Mouse (Mus musculus) heart, postnatal 0 days (tissue): ENCODE measurements around the gene Il25.

ENCODE experiments used
- CTCF ChIP-seq: IDR thresholded peaks from 2 replicates; pipeline ENCODE4 v1.5.1; 2016; ENCODE audit warnings: antibody characterized with exemption, control low read depth, low read depth
- EP300 ChIP-seq: IDR thresholded peaks from 2 replicates; pipeline ENCODE4 v1.6.1; 2016; ENCODE audit warnings: antibody characterized with exemption, low read depth

GRCm38 (mm10) chr14:54961487-54961886, 29.0 kb downstream of the Il25 start:
- no peak for TF ChIP-seq CTCF
- peak; percentile 17; the same call in 1 of the 2 replicates for TF ChIP-seq EP300
